Mouse (Mus musculus): ENCODE data around the gene Tapbpl. TPM values are rescaled to one million over a fixed set of nuclear protein-coding genes. Genes with fewer than 3 reads are reported as not detected.
"Not testable (repeated sequence)": the region's sequence is repeated elsewhere in the genome, so short reads cannot be mapped to it uniquely, and the experiment has no call there.

The Tapbpl gene
- total RNA-seq (2022): 1 to 10 TPM; 4.3 to 7.0 (median 6.4) TPM

- DNase-seq (ENCODE audit: low spot score in 2 of 2): no peak
Observed at GRCm38 (mm10) chr6:125231117-125232044, at the start of gene Tapbpl. Tapbpl (minus strand) TSS chr6:125231860.

GRCm38 (mm10) chr6:125279729-125280128, 48.1 kb upstream of the Tapbpl start:
- DNase-seq (ENCODE audit: low spot score in 2 of 2): no peak

- no peak for DNase-seq (ENCODE audit: low spot score in 2 of 2)
Observed at GRCm38 (mm10) chr6:125274841-125275563, 43.3 kb upstream of the Tapbpl start.

- no peak for DNase-seq (ENCODE audit: low spot score in 2 of 2)
Observed at GRCm38 (mm10) chr6:125272228-125272785, 40.6 kb upstream of the Tapbpl start.

GRCm38 (mm10) chr6:125271455-125272227, 40.0 kb upstream of the Tapbpl start:
- peak; percentile 75 to 87 for DNase-seq (ENCODE audit: low spot score in 2 of 2)

- DNase-seq (ENCODE audit: low spot score in 2 of 2): no peak
Observed at GRCm38 (mm10) chr6:125268799-125269198, 37.1 kb upstream of the Tapbpl start.

- DNase-seq (ENCODE audit: low spot score in 2 of 2): no peak
Observed at GRCm38 (mm10) chr6:125267469-125267868, 35.8 kb upstream of the Tapbpl start.

- not testable (repeated sequence) for DNase-seq (ENCODE audit: low spot score in 2 of 2)
Observed at GRCm38 (mm10) chr6:125266600-125266999, 34.9 kb upstream of the Tapbpl start.

- DNase-seq (ENCODE audit: low spot score in 2 of 2): no peak
Observed at GRCm38 (mm10) chr6:125266091-125266490, 34.4 kb upstream of the Tapbpl start.

- peak; percentile 12 to 62 for DNase-seq (ENCODE audit: low spot score in 2 of 2)
Observed at GRCm38 (mm10) chr6:125265239-125265638, 33.6 kb upstream of the Tapbpl start.

- no peak for DNase-seq (ENCODE audit: low spot score in 2 of 2)
Observed at GRCm38 (mm10) chr6:125264219-125264618, 32.6 kb upstream of the Tapbpl start.

GRCm38 (mm10) chr6:125260006-125260555, 28.4 kb upstream of the Tapbpl start:
- no peak for DNase-seq (ENCODE audit: low spot score in 2 of 2)

GRCm38 (mm10) chr6:125256222-125256966, 24.7 kb upstream of the Tapbpl start:
- no peak for DNase-seq (ENCODE audit: low spot score in 2 of 2)

- DNase-seq (ENCODE audit: low spot score in 2 of 2): no peak
Observed at GRCm38 (mm10) chr6:125255516-125256044, 23.9 kb upstream of the Tapbpl start.

- no peak for DNase-seq (ENCODE audit: low spot score in 2 of 2)
Observed at GRCm38 (mm10) chr6:125253863-125254715, 22.4 kb upstream of the Tapbpl start.

GRCm38 (mm10) chr6:125252711-125253110, 21.1 kb upstream of the Tapbpl start:
- no peak for DNase-seq (ENCODE audit: low spot score in 2 of 2)

- DNase-seq (ENCODE audit: low spot score in 2 of 2): no peak
Observed at GRCm38 (mm10) chr6:125252285-125252684, 20.6 kb upstream of the Tapbpl start.

- no peak for DNase-seq (ENCODE audit: low spot score in 2 of 2)
Observed at GRCm38 (mm10) chr6:125244551-125244950, 12.9 kb upstream of the Tapbpl start.

GRCm38 (mm10) chr6:125241566-125241965, 9.9 kb upstream of the Tapbpl start:
- no peak for DNase-seq (ENCODE audit: low spot score in 2 of 2)
